ENCODE assay signal across 19 mouse cellular contexts in genomic region chr6:17541615-17542014, GRCm38 (mm10).
DNase-seq lines count a peak whose midpoint lies in the region; ATAC-seq lines count a peak whose summit lies in the region.
"Had no signal": no experiment of that assay in that cellular context is flagged by ENCODE, and none has a peak within 500 bp of the region (broad histone marks: within the 10 kb centered on the region; RNA-seq: fewer than 3 reads in every experiment).

No protein-coding gene starts in this region.

- H3K27me3 ChIP-seq in kidney, embryonic 14.5 days (ENCODE audit: control insufficient read depth, insufficient read depth, low read length), result no peaks in the 10 kb centered on the region
- no peaks in the 10 kb centered on the region for H3K27me3 ChIP-seq in liver, embryonic 13.5 days
- no peaks in the 10 kb centered on the region for H3K27me3 ChIP-seq in forebrain, embryonic 12.5 days
- H3K27me3 ChIP-seq: embryonic facial prominence, embryonic 12.5 days; forebrain, embryonic 15.5 days; hindbrain, embryonic 15.5 days; limb, embryonic 13.5 days had no signal

- H3K9me3 ChIP-seq in kidney, embryonic 14.5 days (ENCODE audit: control insufficient read depth, low read length), result no peaks in the 10 kb centered on the region
- no peaks in the 10 kb centered on the region for H3K9me3 ChIP-seq in liver, embryonic 13.5 days (replicated peaks)
- no peaks in the 10 kb centered on the region for H3K9me3 ChIP-seq in forebrain, embryonic 12.5 days
- H3K9me3 ChIP-seq: embryonic facial prominence, embryonic 12.5 days; forebrain, embryonic 15.5 days; hindbrain, embryonic 15.5 days; limb, embryonic 13.5 days had no signal

- 87% methylated on average over 8 of the region's 8 CpGs for WGBS in kidney, embryonic 14.5 days
- WGBS in liver, embryonic 13.5 days (ENCODE audit: insufficient replicate concordance), result 67% methylated on average over 8 of the region's 8 CpGs
- WGBS in forebrain, embryonic 12.5 days, result 95% methylated on average over 8 of the region's 8 CpGs

- H3K4me2 ChIP-seq in kidney, embryonic 14.5 days (replicated peaks; ENCODE audit: low read depth, low read length), result no peak overlapping the region
- no peak overlapping the region for H3K4me2 ChIP-seq in liver, embryonic 13.5 days
- no peak overlapping the region for H3K4me2 ChIP-seq in forebrain, embryonic 12.5 days
- H3K4me2 ChIP-seq: embryonic facial prominence, embryonic 12.5 days; forebrain, embryonic 15.5 days; heart, embryonic 11.5 days; hindbrain, embryonic 15.5 days; limb, embryonic 13.5 days; midbrain, embryonic 11.5 days had no signal

- ATAC-seq in kidney, embryonic 14.5 days (ENCODE audit: low FRiP score, low TSS enrichment), result no peak
- ATAC-seq in liver, embryonic 13.5 days (ENCODE audit: low read depth), result peak; percentile 66
- no peak for ATAC-seq in forebrain, embryonic 12.5 days (ENCODE audit: low FRiP score)
- ATAC-seq: forebrain, embryonic 15.5 days had no signal

- intact Hi-C loops in heart, postnatal 10 days (cut with DNase I), result no loop called here

- DNase-seq in kidney, adult 11 months, result peak; percentile 51
- DNase-seq in kidney, postnatal 10 days, result peak; percentile 27
- DNase-seq in liver, embryonic 13.5 days, result no peak
- DNase-seq in heart, postnatal 10 days, result no peak
- DNase-seq in frontal cortex, postnatal 36 days (ENCODE audit: low spot score in 2 of 2), result no peak
- no peak for DNase-seq in frontal cortex, postnatal 25 days (ENCODE audit: low spot score in 2 of 2)
- DNase-seq: adrenal gland, adult 8-10 months; cerebellum, adult 9-10 months; heart, postnatal 14 days had no signal

- H3K27ac ChIP-seq in kidney, embryonic 14.5 days (ENCODE audit: low read depth, low read length), result no peak overlapping the region
- H3K27ac ChIP-seq in liver, embryonic 13.5 days, result peak overlapping the region; percentile 43; the same call in 1 of the 2 replicates
- no peak overlapping the region for H3K27ac ChIP-seq in forebrain, embryonic 12.5 days
- H3K27ac ChIP-seq: embryonic facial prominence, embryonic 12.5 days; forebrain, embryonic 15.5 days; hindbrain, embryonic 15.5 days; limb, embryonic 13.5 days; macrophage; stomach, postnatal 0 days had no signal

- H3K36me3 ChIP-seq in kidney, embryonic 14.5 days (ENCODE audit: control insufficient read depth, insufficient read depth, low read length), result no peaks in the 10 kb centered on the region
- H3K36me3 ChIP-seq in liver, embryonic 13.5 days, result 0 out of 2 replicates have a peak, but pooled peaks cover 3% of the 10 kb centered on the region
- no peaks in the 10 kb centered on the region for H3K36me3 ChIP-seq in forebrain, embryonic 12.5 days (replicated peaks)
- H3K36me3 ChIP-seq: embryonic facial prominence, embryonic 12.5 days; forebrain, embryonic 15.5 days; hindbrain, embryonic 15.5 days; limb, embryonic 13.5 days had no signal

- no peaks in the 10 kb centered on the region for H3K4me1 ChIP-seq in kidney, embryonic 14.5 days (ENCODE audit: control insufficient read depth, insufficient read depth, low read length)
- 0 out of 2 replicates have a peak, but pooled peaks cover 3% of the 10 kb centered on the region for H3K4me1 ChIP-seq in liver, embryonic 13.5 days (replicated peaks)
- no peaks in the 10 kb centered on the region for H3K4me1 ChIP-seq in forebrain, embryonic 12.5 days
- H3K4me1 ChIP-seq: embryonic facial prominence, embryonic 12.5 days; forebrain, embryonic 15.5 days; hindbrain, embryonic 15.5 days had no signal

- no peak overlapping the region for H3K4me3 ChIP-seq in kidney, embryonic 14.5 days (ENCODE audit: low read length)
- H3K4me3 ChIP-seq in liver, embryonic 13.5 days (replicated peaks), result no peak overlapping the region
- no peak overlapping the region for H3K4me3 ChIP-seq in forebrain, embryonic 12.5 days (replicated peaks)
- H3K4me3 ChIP-seq: embryonic facial prominence, embryonic 12.5 days; forebrain, embryonic 15.5 days; hindbrain, embryonic 15.5 days; limb, embryonic 13.5 days had no signal

- no peak overlapping the region for H3K9ac ChIP-seq in kidney, embryonic 14.5 days (ENCODE audit: low read depth, low read length)
- no peak overlapping the region for H3K9ac ChIP-seq in liver, embryonic 13.5 days
- H3K9ac ChIP-seq in forebrain, embryonic 12.5 days, result no peak overlapping the region
- H3K9ac ChIP-seq: embryonic facial prominence, embryonic 12.5 days; forebrain, embryonic 15.5 days; hindbrain, embryonic 15.5 days; limb, embryonic 13.5 days had no signal

Comparison
In these comparisons a context has a peak if more than half of its experiments do, and no peak if none do; other contexts are left out.
1. DNase-seq: peak in kidney, adult 11 months (single experiment) and kidney, postnatal 10 days (single experiment); none in liver, embryonic 13.5 days (single experiment), heart, postnatal 10 days (0 of 2), frontal cortex, postnatal 36 days (0 of 2) and frontal cortex, postnatal 25 days (0 of 2).